Mouse (Mus musculus) C2C12 (cell line): ENCODE measurements around the gene Cntfr.

Source experiments
- CTCF ChIP-seq: IDR thresholded peaks from one replicate; pipeline ENCODE4 v1.5.1; 2011; ENCODE audit not compliant: control insufficient read depth, insufficient read depth, insufficient read length
- MAX ChIP-seq: IDR thresholded peaks from one replicate; pipeline ENCODE4 v1.6.1; 2011; ENCODE audit warnings: mild to moderate bottlenecking, control low read depth
- USF1 ChIP-seq: IDR thresholded peaks from one replicate; pipeline ENCODE4 v1.6.1; 2011; ENCODE audit warnings: low read depth, mild to moderate bottlenecking, control low read depth, moderate library complexity

- TF ChIP-seq CTCF (peak; percentile 77), MAX (peak; percentile 24), USF1 (no peak)
Observed at GRCm38 (mm10) chr4:41714276-41714675, 17.4 kb upstream of the Cntfr start.
